Mouse (Mus musculus) cerebellum, adult 8-10 months (tissue): Measurements from ENCODE around the gene Gimap4.
"Not testable (repeated sequence)": the region's sequence is repeated elsewhere in the genome, so short reads cannot be mapped to it uniquely, and the experiment has no call there.

Experiments
- DNase-seq: peaks from one replicate; pipeline ENCODE4 v3.0.0; 2022

Gene Gimap4

DNA sequence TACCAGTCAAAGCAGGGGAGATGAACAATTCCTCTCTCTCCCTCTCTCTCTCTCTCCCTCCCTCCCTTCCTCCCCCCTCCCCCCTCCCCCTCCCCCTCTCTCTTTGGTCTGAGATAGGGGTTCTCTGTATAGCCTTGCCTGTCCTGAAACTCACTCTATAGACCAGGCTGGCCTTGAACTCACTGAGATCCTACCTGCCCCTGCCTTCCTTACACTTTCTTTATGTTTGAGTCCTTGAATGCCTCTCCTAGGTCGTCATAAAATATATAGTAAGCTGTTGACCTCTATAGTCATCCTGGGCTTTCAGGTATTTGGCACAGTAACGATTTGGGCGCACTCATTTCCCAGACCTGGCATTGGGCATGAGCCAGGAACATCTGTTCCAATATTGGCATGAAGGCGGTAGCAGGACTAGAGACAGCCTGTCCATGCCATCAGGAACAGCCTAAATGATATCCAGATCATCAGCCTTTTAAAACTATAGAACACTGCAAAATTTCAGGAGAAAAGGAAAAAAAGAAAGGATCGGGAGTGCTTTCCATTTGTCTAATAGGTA, 7.4 kb upstream of the Gimap4 start:
- DNase-seq = no peak

DNA sequence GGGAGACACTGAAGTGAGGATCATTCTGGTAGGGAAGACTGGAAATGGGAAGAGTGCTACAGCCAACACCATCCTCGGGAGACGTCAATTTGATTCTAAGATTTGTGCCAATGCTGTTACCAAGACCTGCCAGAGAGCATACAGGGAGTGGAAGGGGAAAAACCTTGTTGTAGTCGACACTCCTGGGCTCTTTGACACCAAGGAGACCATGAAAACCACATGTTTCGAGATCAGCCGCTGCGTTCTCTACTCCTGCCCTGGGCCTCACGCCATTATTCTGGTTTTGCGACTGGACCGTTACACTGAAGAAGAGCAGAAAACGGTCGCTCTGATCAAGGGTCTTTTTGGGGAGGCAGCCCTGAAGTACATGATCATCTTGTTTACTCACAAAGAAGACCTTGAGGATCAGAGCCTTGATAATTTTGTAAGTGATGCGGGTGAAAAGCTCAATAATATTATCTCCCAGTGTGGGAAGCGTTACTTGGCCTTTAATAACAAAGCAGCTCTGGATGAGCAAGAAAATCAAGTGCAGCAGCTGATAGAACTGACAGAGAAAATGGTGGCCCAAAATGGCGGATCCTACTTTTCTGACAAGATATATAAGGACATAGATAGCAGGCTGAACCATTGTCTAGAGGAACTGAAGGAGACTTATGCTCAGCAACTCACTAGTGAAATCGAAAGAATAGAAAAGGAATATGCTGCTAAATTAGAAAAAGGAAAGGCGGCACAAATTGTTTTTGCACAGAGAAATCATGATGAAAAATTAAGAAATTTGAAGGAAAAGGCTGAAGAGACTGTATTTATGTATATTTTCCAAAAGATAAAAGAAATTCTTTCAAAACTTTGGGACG, 6.6 kb upstream of the Gimap4 start:
- DNase-seq = no peak

DNA sequence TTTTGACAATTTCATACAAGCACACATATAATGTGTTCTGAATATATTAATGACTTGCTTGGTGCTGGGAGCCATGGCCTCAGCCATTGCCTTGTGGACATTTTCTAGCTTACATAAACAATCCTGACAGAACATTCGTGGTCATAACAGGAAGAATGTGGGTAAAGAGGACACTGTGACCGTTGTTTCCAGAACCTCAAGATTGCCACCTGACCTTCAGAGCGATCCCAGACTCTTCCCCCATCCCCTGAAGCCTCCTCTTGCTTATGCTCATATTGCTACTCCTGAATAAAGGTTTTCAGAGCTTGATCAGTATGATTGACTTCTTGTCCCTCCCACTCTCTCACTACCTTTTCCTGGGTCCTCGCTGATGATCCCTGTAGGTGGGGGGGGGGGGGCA, 6.0 kb upstream of the Gimap4 start:
- DNase-seq = no peak

DNA sequence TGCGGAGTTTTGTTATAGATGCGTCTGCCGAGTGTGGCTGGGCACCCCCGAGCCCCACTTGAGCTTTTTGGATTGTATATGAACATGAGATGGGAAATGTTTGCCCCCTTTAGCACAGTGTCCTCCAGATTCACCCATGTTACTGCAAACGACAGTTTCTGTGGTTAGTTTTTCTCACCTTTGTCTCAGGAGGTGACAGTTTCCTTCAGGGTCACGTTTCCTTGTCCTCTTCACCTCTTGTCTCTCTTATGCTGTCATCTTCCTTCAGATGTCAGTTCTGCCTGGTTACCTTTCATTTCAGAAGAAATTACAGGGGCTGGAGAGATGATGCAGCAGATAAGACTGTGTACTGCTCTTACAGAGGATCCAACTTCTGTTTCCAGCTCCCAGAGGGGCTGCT, 4.6 kb upstream of the Gimap4 start:
- DNase-seq = no peak

GRCm38 (mm10) chr6:48680421-48680820, 3.9 kb upstream of the Gimap4 start:
- DNase-seq = no peak

- no peak for DNase-seq
These were observed 2.8 kb upstream of the Gimap4 start for GRCm38 (mm10) chr6:48681472-48682090.

GRCm38 (mm10) chr6:48682271-48682670, 2.1 kb upstream of the Gimap4 start:
- no peak for DNase-seq

DNA sequence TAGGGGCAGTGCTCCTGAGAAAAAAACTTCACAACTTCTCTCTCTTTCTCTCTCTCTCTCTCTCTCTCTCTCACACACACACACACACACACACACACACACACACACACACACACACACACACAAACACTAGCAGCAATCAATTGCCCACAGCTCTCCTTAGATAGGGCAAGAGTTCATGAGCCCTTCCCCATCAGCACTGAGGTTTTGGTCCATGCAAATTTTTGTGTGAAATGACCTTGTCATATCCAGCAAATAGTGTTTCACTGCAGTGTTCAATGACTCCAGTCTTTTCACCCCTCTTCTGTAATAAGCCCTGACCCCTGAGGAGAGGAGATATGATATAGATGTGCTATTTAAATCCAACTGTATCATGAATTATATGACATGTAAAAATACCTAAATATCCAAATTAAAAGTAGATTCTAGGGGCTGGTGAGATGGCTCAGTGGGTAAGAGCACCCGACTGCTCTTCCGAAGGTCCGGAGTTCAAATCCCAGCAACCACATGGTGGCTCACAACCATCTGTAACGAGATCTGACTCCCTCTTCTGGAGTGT, 1.0 kb upstream of the Gimap4 start:
- not testable (repeated sequence) for DNase-seq

DNA sequence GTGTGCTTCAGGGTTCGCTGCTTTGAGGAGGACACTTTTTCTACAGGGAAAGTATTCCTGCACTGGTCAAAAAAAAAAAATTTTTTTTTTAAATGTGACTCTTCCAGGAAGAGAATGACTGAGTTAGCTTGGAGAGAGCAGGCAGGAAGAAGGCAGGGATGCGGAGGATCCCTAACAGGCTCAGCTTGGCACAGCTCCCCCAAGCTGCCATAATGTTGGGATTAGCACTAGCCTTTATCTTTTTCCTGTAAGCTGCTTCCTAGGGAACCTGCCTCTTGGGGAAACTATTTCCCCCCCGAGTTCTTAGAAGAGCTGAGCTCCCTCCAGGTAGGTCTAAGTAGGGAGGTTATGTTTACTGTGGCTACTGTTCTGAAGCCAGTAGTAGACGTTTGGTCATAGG, 457 bp downstream of the Gimap4 start:
- no peak for DNase-seq

- no peak for DNase-seq
These were observed 902 bp downstream of the Gimap4 start for GRCm38 (mm10) chr6:48685251-48685650.

DNA sequence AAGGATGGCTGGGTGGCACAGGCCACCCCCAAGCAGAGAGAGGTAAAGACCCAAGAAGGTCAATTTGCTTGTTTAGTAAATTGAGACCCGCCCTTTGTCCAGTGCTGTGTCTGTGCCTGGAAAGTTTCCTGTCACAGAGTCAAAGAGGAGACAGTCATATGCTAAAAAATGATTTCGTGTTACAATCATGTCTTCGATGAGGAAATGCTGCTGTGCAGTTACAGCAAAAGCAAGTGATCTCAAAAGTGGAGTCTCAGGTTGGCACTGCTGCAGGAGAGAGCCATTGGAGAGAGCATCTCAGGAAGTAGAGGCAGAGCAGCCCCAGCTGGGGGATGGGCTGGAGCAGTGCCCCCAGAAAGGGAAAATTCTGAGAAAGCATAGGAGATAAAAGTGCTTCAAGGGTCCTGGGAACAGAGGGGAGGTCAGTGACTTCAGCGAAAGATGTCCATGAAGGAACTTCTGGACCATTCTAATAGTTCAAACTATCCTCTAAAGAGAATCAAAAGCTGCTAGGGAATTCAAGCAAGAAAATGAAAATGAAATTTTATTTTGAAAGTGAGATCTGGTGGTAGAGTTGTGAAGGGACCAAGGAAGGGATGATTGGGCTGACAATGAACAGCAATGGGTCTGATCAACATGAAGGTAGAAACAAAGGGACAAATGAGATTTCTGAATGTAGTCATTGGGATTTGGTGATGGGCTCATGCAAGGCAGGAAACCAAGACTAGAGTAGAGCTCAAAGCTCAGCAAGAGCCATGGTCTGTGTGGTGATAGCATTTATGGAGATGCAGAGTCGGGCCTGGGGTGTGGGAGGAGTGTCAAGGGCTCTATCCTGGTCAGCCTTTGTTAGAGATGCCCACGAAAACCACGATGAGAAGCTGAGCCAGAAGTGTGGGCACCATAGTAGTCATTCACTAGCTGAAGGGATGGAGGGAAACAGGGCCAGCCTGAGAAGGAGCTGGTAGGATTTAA, 1.6 kb downstream of the Gimap4 start:
- no peak for DNase-seq

DNA sequence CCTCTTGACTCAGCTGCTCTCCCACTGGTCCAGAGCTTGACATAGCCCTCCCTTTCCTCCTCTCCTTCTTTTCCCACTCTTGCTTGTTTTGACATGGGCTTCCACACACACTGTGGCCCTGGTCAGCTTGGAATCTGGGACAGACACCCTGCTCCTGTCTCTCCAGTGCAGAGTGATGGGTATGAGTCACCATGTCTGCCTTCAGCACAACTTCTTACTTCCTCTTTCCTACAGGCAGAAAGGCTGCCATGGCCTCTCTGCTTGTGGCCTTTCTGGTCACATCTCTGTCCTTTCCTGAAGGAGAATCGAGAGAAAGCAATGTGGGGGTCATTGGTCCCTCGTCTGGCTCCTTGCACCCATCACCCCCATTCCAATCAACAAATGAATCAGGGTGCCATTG, 2.7 kb downstream of the Gimap4 start:
- DNase-seq = no peak

GRCm38 (mm10) chr6:48689320-48689719, 5.0 kb downstream of the Gimap4 start:
- DNase-seq = no peak

GRCm38 (mm10) chr6:48692962-48693361, 8.6 kb downstream of the Gimap4 start:
- no peak for DNase-seq

DNA sequence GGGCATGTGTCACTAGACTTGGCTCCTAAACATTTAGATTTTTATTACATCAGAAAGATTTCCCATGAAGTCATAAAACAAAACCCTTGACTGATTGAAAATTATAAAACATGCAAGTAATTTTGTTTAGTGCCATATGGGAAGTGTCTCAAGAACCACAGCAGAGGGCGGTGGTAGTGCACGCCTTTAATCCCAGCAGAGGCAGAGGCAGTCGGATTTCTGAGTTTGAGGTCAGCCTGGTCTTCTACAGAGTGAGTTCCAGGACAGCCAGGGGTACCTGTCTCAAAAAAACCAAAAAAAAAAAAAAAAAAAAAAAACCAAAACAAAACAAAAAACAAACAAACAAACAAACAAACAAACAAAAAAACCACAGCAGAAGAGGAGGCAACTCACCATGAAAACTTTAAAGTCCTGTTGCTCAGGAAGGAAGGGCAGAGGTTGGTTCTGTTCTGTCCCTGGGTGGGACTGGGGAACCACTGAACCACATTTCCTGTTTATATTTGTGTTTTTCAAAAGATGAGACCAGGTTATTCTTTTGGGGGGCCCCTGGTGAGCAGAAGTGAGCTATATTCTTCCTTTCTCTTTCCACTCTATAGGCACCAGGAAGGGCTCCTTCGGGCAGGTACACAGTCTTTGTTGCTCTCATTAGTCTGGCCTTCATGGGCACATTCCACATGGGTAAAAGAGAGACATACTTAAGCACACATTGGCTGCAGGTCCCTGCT, 12.6 kb downstream of the Gimap4 start:
- no peak for DNase-seq

GRCm38 (mm10) chr6:48697555-48697930, 13.2 kb downstream of the Gimap4 start:
- DNase-seq = no peak

GRCm38 (mm10) chr6:48698066-48698856, 13.9 kb downstream of the Gimap4 start:
- DNase-seq = no peak

DNA sequence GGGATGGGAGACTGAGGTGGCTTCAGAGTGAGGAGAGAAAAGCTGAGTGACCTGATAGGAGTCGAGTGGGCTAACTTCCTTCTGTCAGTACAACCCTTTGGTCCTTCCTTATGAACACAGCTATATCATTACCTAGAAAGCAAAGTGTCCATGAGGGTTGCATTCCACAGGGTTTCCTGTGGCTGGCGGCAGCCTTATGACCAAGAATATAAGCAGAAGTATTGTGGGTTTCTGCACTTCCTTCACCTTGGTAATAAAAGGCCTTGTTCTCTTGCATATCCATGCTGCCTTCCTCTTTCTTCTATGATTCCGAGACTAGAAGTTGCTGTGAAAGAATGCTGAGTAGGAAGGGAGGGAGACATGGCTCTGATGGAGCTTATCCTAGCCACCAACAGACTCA, 14.5 kb downstream of the Gimap4 start:
- DNase-seq = no peak

GRCm38 (mm10) chr6:48700251-48701075, 16.1 kb downstream of the Gimap4 start:
- no peak for DNase-seq

DNA sequence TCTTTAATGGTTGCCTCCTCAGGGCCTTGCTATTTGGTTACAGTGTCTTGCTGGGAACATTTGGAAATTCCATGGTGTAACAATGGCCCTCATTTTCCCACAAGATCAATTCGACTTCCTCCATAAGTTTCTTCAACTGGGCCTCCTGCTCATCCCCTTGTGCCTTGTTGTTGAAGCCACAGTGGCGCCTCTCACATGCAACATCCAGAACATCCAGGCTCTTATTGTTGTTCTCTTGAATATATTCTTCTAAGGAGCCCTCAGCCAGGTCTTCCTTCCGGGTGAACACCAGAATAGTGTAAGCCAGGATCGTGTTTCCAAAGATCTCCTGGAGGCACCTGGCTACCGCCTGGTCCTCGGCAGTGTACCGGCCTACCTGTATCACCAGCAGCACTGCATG, 17.8 kb downstream of the Gimap4 start:
- no peak for DNase-seq
